Mouse (Mus musculus) brain, embryonic 14.5 days (tissue): ENCODE measurements around the gene Neurl1a. TPM values are rescaled to one million over a fixed set of nuclear protein-coding genes. Genes with fewer than 3 reads are reported as not detected.

Source experiments
- DNase-seq: peaks from one replicate; pipeline ENCODE4 v3.0.0-alpha.2; 2011; ENCODE audit warnings: low read depth
- CTCF ChIP-seq: fragments of 200-500 bp; IDR thresholded peaks from 2 replicates; pipeline ENCODE4 v1.5.1; 2012; ENCODE audit warnings: inconsistent platforms, mild to moderate bottlenecking, moderate library complexity, borderline replicate concordance; ENCODE audit not compliant: insufficient read depth, insufficient read length; ENCODE audit errors: extremely low read depth
- POLR2A ChIP-seq: fragments of 200-500 bp; IDR thresholded peaks from 2 replicates; pipeline ENCODE4 v1.6.1; 2012; ENCODE audit warnings: mild to moderate bottlenecking, inconsistent platforms, borderline replicate concordance; ENCODE audit not compliant: poor library complexity, insufficient read depth, insufficient read length, severe bottlenecking; ENCODE audit errors: extremely low read depth
- polyA plus RNA-seq: library from polyadenylated mRNA; depleted of rRNA; stranded (reverse); fragments of >200 nt; gene quantifications from 2 replicates; pipeline ENCODE4 v1.2.3, GENCODE M21; 2012; rRNA removed

The Neurl1a gene
- polyA plus RNA-seq, 1 experiment: 22.2 TPM

DNA sequence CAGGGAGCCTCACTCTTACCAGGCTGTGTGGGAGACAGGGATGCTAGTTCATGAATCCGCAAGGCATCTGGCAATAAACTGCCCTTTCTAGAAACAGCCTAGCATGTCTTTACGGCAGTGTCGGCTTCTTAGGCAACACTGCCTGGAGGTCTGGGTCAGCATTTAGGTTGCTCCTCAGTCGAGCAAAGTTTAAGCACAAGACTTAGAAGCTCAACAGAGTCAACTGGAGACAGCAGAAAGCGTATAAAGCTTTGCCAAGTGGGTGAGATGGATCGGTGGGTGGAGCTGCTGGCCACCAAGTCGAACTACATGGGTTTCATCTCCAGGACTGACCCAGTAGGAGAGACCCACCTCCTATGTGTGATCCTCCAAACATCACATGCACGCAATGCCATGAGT is 128.3 kb downstream of the Neurl1a start:
- no peak for TF ChIP-seq POLR2A
- TF ChIP-seq CTCF: no peak

More for the DNA sequence above, 128.3 kb downstream of the Neurl1a start:
- DNase-seq: no peak

Other genes with a start within 250 kb of the Neurl1a start
- gene Ina, start 164.1 kb upstream of the Neurl1a start, polyA plus RNA-seq: 413 and 626 TPM in 2 replicates
- 40.1 and 49.2 TPM in 2 replicates for gene Nt5c2, start 163.7 kb upstream of the Neurl1a start, polyA plus RNA-seq
- 65.2 and 81.7 TPM in 2 replicates for gene Pcgf6, start 127.9 kb upstream of the Neurl1a start, polyA plus RNA-seq
- 10.8 and 11.0 TPM in 2 replicates for gene Taf5, start 111.1 kb upstream of the Neurl1a start, polyA plus RNA-seq
- 587 and 848 TPM in 2 replicates for gene Usmg5, start 88.2 kb upstream of the Neurl1a start, polyA plus RNA-seq
- gene Pdcd11, start 88.1 kb upstream of the Neurl1a start, polyA plus RNA-seq: 15.3 and 18.9 TPM in 2 replicates
- gene Calhm2, start 40.5 kb upstream of the Neurl1a start, polyA plus RNA-seq: 1.5 TPM in 2 replicates
- not detected in 2 replicates for gene Calhm1, start 34.6 kb upstream of the Neurl1a start, polyA plus RNA-seq
- 0.18 TPM in 1 of 2 replicates, not detected in the other for gene Calhm3, start 21.1 kb upstream of the Neurl1a start, polyA plus RNA-seq